Mouse (Mus musculus) ES-E14 (cell line): ENCODE measurements around the gene Cutal.

ENCODE experiments used
- CHD2 ChIP-seq: IDR thresholded peaks from 2 replicates; pipeline ENCODE4 v1.6.1; 2014; ENCODE audit warnings: mild to moderate bottlenecking, low read depth, low read length, inconsistent platforms
- HCFC1 ChIP-seq: IDR thresholded peaks from 2 replicates; pipeline ENCODE4 v1.6.1; 2012; ENCODE audit warnings: low read length, inconsistent platforms, borderline replicate concordance; ENCODE audit not compliant: insufficient read depth

GRCm38 (mm10) chr2:34940246-34940645, 66.0 kb downstream of the Cutal start:
- TF ChIP-seq HCFC1 = no peak
- no peak for TF ChIP-seq CHD2
